Mouse (Mus musculus): ENCODE results near the gene Dchs1. TPM values are rescaled to one million over a fixed set of nuclear protein-coding genes. Genes with fewer than 3 reads are reported as not detected.
"Not testable (repeated sequence)": the region's sequence is repeated elsewhere in the genome, so short reads cannot be mapped to it uniquely, and the experiment has no call there.

Gene Dchs1
- total and polyA plus RNA-seq, 2 experiments from 2014 or later, result 7.5 to 105 TPM

DNA sequence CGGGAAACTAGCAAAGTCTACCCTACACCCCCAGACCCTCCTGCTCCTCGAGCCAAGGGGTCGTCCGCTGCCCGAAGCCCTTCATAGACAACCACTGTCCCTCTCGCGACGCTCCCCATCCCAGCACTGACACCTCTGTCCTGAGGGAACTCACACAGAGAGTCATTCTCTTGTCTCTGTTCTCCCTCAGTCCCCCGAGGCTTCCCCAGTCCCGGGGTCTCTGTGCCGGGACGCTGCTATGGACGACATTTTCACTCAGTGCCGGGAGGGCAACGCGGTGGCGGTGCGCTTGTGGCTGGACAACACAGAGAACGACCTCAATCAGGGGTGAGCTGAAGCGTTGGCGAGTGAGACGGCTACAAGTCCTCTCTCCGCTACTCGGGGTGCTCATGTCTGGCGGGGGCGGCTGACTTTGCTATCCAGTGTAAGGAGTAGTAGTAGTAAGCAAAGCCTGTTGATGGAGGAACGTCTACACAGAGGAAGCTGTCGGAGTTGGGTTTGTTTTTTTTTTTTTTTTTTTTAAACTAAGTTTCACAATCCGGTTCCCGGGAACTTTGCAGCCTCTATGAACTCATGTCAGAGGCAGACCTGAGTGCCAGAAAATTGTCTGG is 50.4 kb downstream of the Dchs1 start, which contains the start of gene Rrp8:
Gene Rrp8, minus strand, starts transcription at position 475 of the 611 bp plus-strand sequence.
- Histone ChIP-seq H3K36me3 (ENCODE audit: insufficient read depth, low read length) (peaks cover 29% of the 10 kb centered on the region), H3K4me3 (ENCODE audit: low read depth, low read length) (peak within 1 kb of the TSS; percentile 84), H3K4me2 (ENCODE audit: low read depth, low read length, poor library complexity, severe bottlenecking) (peak within 1 kb of the TSS; percentile 95), H3K4me1 (ENCODE audit: insufficient read depth, low read length) (peaks cover 6% of the 10 kb centered on the region; the same call in 1 of the 2 replicates), H3K9ac (replicated peaks; ENCODE audit: low read length, poor library complexity, severe bottlenecking) (peak within 1 kb of the TSS; percentile 72), H3K9me3 (ENCODE audit: low read length) (no peaks in the 10 kb centered on the region), H3K27ac (ENCODE audit: low read depth, low read length) (peak within 1 kb of the TSS; percentile 70), H3K27me3 (ENCODE audit: insufficient read depth, low read length) (no peaks in the 10 kb centered on the region)
- TF ChIP-seq CTCF (IDR thresholded peaks at IDR 0.05), result no peak
- WGBS, result under 1% methylated on average over 30 of the region's 30 CpGs
- DNase-seq (ENCODE audit: low spot score) (no peak), ATAC-seq (ENCODE audit: low FRiP score) (peak; percentile 14)

DNA sequence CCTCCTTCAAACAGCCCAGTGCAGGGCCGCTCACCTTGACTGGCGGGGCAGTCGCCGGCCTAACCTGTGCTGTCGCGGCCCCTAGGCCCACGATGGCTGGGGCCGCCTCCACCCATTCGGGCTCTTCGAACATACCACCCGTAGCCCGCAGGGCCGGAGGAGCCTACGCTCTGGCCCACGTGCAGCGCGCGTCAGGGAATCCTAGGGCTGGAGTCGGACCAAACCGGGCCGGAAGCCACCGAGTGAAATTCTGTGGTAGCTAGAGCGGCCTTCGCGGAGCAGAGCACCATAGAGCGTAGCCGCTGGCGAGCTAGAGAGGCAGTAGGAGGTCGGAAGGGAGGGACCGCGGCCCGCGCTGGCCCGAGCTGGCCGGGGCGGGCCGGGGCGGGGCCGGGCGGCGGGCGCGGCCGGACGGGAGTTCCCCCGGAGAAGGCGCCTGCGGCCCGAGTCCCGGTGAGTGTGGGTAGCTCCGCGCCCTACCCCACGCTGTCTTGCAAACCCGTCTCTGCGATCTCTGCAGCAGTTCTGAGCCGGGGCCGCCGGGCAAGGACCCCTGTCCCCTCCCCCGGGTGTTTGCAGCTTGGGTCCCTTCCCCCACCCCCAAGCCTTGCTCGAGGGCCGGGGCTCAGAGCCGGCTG is 51.1 kb downstream of the Dchs1 start, which contains the start of gene Ilk:
Gene Ilk, plus strand, starts transcription at position 329 of the 638 bp plus-strand sequence.
- ATAC-seq (ENCODE audit: low FRiP score), result peak; percentile 94
- Histone ChIP-seq H3K36me3 (ENCODE audit: insufficient read depth, low read length) (peaks cover 29% of the 10 kb centered on the region), H3K9me3 (ENCODE audit: low read length) (no peaks in the 10 kb centered on the region), H3K4me2 (ENCODE audit: low read depth, low read length, poor library complexity, severe bottlenecking) (peak within 1 kb of the TSS; percentile 95), H3K9ac (replicated peaks; ENCODE audit: low read length, poor library complexity, severe bottlenecking) (peak within 1 kb of the TSS; percentile 72), H3K4me3 (ENCODE audit: low read depth, low read length) (peak within 1 kb of the TSS; percentile 84), H3K27ac (ENCODE audit: low read depth, low read length) (peak within 1 kb of the TSS; percentile 70), H3K4me1 (ENCODE audit: insufficient read depth, low read length) (peaks cover 6% of the 10 kb centered on the region; the same call in 1 of the 2 replicates), H3K27me3 (ENCODE audit: insufficient read depth, low read length) (no peaks in the 10 kb centered on the region)
- under 1% methylated on average over 42 of the region's 62 CpGs for WGBS
- peak; percentile 93 for DNase-seq (ENCODE audit: low spot score)
- no peak for TF ChIP-seq CTCF (IDR thresholded peaks at IDR 0.05)

DNA sequence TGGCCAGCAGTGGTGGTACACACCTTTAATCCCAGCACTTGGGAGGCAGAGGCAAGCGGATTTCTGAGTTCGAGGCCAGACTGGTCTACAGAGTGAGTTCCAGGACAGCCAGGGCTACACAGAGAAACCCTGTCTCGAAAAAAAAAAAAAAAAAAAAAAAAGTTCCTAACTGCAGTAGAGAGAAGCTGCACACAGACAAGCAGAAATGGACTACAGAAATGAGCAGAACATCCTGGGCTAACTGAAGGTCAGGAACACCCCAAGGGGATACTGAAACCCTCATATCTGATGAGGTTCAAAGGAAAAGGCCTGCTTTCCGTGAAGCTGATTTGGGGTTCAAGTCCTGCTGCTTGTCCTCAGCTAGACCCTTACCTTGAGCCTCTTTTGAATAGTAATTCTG is 52.0 kb downstream of the Dchs1 start:
- ATAC-seq (ENCODE audit: low FRiP score); H3K4me1 ChIP-seq (ENCODE audit: insufficient read depth, low read length); DNase-seq (ENCODE audit: low spot score); H3K27me3 ChIP-seq (ENCODE audit: insufficient read depth, low read length); H3K9me3 ChIP-seq (ENCODE audit: low read length); H3K27ac ChIP-seq (ENCODE audit: low read depth, low read length): not testable (repeated sequence)
- Histone ChIP-seq H3K4me2 (ENCODE audit: low read depth, low read length, poor library complexity, severe bottlenecking) (peak overlapping the region; percentile 95), H3K9ac (replicated peaks; ENCODE audit: low read length, poor library complexity, severe bottlenecking) (peak overlapping the region; percentile 72; the same call in 1 of the 2 replicates), H3K4me3 (ENCODE audit: low read depth, low read length) (peak overlapping the region; percentile 84), H3K36me3 (ENCODE audit: insufficient read depth, low read length) (peaks cover 24% of the 10 kb centered on the region)
- WGBS, result 49% methylated on average over 4 of the region's 4 CpGs

DNA sequence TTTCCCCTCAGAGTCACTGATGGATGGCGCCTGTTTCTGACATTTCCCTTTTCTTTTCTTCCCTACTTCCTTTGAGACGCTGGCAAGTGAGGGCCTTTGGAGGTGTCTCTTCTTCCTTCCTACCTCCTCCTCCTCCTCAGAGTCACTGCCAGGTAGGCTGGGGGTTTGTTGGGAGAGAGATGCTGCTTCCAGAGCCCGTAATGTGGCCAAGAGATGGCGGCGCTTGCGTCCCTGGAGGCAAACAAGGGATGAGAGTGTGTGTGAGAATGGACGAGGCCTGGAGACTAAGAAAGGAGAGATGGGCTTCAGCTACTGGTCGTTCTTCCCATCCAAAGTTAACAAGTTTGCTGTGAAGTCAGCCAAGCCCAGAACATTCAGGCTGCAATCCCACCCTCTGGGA is 52.6 kb downstream of the Dchs1 start:
- Histone ChIP-seq H3K4me2 (ENCODE audit: low read depth, low read length, poor library complexity, severe bottlenecking) (no peak overlapping the region), H3K9ac (replicated peaks; ENCODE audit: low read length, poor library complexity, severe bottlenecking) (no peak overlapping the region)
- no peak for TF ChIP-seq CTCF (IDR thresholded peaks at IDR 0.05)

DNA sequence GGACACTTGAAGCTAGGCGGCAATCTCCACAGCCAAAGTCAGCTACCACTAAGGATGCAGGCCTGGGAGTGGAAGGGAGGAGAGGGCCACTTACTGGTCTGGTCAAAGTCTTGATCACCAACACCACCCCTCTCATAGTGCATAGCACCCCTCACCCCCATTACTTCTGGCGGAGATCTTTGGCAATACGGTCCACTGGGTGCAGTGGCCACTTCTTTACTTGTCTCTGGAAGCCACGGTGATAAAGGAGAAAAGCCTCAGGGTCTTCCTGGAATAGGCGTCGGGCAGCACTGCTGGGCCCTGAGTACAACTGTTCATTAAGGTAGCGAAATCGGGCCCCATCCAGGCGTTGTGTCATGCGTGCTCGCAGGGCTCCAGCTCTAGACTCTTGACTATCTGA is 53.6 kb downstream of the Dchs1 start:
- no peak overlapping the region for H3K9ac ChIP-seq (replicated peaks; ENCODE audit: low read length, poor library complexity, severe bottlenecking)

More for the DNA sequence above, 52.6 kb downstream of the Dchs1 start:
- 91% methylated on average over 8 of the region's 8 CpGs for WGBS
- Histone ChIP-seq H3K27ac (ENCODE audit: low read depth, low read length) (no peak overlapping the region), H3K9me3 (ENCODE audit: low read length) (no peaks in the 10 kb centered on the region), H3K27me3 (ENCODE audit: insufficient read depth, low read length) (no peaks in the 10 kb centered on the region), H3K36me3 (ENCODE audit: insufficient read depth, low read length) (peaks cover 20% of the 10 kb centered on the region), H3K4me1 (ENCODE audit: insufficient read depth, low read length) (peaks cover 6% of the 10 kb centered on the region; the same call in 1 of the 2 replicates), H3K4me3 (ENCODE audit: low read depth, low read length) (no peak overlapping the region)
- ATAC-seq (ENCODE audit: low FRiP score), result no peak
- no peak for DNase-seq (ENCODE audit: low spot score)

More for the DNA sequence above, 53.6 kb downstream of the Dchs1 start:
- no peaks in the 10 kb centered on the region for H3K27me3 ChIP-seq (ENCODE audit: insufficient read depth, low read length)
- no peaks in the 10 kb centered on the region for H3K9me3 ChIP-seq (ENCODE audit: low read length)
- ATAC-seq (ENCODE audit: low FRiP score), result no peak
- DNase-seq (ENCODE audit: low spot score), result no peak
- no peak overlapping the region for H3K27ac ChIP-seq (ENCODE audit: low read depth, low read length)
- H3K4me2 ChIP-seq (ENCODE audit: low read depth, low read length, poor library complexity, severe bottlenecking), result no peak overlapping the region
- TF ChIP-seq CTCF (IDR thresholded peaks at IDR 0.05), result no peak
- WGBS, result 95% methylated on average over 11 of the region's 11 CpGs
- H3K4me3 ChIP-seq (ENCODE audit: low read depth, low read length), result no peak overlapping the region
- peaks cover 20% of the 10 kb centered on the region for H3K36me3 ChIP-seq (ENCODE audit: insufficient read depth, low read length)
- H3K4me1 ChIP-seq (ENCODE audit: insufficient read depth, low read length), result peaks cover 6% of the 10 kb centered on the region; the same call in 1 of the 2 replicates

Measured in midbrain, postnatal 0 days (tissue).